Mouse (Mus musculus): Measurements from ENCODE around the gene Klhdc10. TPM values are rescaled to one million over a fixed set of nuclear protein-coding genes. Genes with fewer than 3 reads are reported as not detected.

The Klhdc10 gene
- polyA plus RNA-seq, 1 experiment from 2014 or later: 36.9 TPM

DNA sequence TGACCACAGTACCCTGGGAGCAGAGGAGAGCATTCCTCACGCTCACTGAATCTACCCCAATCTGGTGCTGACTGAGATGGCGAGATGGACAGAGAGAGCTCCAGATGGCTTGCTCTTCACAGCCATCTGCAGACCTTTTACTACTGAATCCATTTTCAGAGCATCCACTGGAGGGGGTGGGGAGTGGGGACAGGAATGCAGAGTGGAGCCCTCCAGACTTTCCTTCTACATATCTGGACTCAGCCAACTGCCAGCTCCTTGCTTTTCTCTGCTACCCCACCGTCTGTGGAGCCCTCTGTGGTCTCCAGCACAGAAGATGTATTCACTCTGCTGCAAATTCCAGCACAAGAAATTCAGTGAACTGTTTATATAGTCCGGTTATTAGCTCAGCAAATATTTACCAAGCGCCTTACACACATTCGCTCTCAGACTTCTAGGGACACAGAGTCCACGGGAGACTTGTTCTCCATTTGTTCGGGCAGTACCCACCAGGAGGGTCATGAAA is 75.6 kb downstream of the Klhdc10 start:
- peaks cover 9% of the 10 kb centered on the region; the same call in 1 of the 2 replicates for H3K36me3 ChIP-seq
- H3K27ac ChIP-seq (replicated peaks): no peak overlapping the region
- H3K9ac ChIP-seq: no peak overlapping the region
- no peak overlapping the region for H3K4me2 ChIP-seq
- peaks cover 6% of the 10 kb centered on the region; the same call in 1 of the 2 replicates for H3K4me1 ChIP-seq (replicated peaks)
- peak; percentile 34; the same call in 1 of the 2 replicates for ATAC-seq (ENCODE audit: low FRiP score, low read depth)
- H3K9me3 ChIP-seq: no peaks in the 10 kb centered on the region
- no peak overlapping the region for H3K4me3 ChIP-seq
- H3K27me3 ChIP-seq: no peaks in the 10 kb centered on the region
- 78% methylated on average over 8 of the region's 8 CpGs for WGBS

DNA sequence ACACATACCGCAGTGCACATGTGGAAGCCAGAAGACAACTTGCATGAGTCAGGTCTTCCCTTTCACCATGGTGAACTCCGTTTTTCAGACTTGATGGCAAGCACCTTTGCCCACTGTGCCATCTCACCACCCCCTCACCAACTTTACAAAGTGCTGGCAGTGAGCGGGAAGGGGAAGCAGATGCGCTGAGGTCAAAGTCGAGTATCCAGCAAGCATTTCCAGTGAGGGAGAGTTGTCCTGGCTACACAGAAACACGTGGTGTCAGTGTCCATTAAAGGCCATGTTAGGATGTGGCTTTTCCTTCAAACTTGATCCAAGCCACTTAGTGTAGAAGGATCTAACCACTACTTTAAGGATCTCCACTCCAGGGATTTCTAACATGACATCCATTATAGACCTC is 76.1 kb downstream of the Klhdc10 start:
- Histone ChIP-seq H3K27ac (replicated peaks) (no peak overlapping the region), H3K4me1 (replicated peaks) (peaks cover 6% of the 10 kb centered on the region; the same call in 1 of the 2 replicates), H3K4me3 (no peak overlapping the region), H3K27me3 (no peaks in the 10 kb centered on the region), H3K4me2 (no peak overlapping the region), H3K36me3 (peaks cover 9% of the 10 kb centered on the region; the same call in 1 of the 2 replicates), H3K9ac (no peak overlapping the region), H3K9me3 (no peaks in the 10 kb centered on the region)
- WGBS: 89% methylated on average over 6 of the region's 6 CpGs
- ATAC-seq (ENCODE audit: low FRiP score, low read depth): no peak

DNA sequence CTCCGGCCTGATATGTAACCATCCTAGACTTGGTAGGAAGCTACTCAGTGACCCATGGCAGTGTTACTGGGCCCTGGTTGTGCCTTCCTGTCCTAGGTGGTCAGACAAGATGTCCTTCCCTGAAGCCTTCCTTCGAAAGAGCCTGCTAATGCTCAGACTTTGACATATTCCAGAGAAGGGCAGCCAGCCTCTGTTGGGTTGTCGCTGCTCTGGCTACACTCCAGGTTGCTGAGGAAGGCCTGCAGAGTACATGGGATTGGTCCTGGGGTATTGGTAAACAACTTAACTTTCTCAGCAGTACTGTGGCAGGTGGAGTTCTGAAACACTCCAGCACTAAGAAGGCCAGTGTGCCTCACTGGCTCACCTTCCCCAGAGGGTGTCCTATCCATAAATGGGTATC is 77.8 kb downstream of the Klhdc10 start:
- H3K36me3 ChIP-seq: peaks cover 14% of the 10 kb centered on the region
- no peak for ATAC-seq (ENCODE audit: low FRiP score, low read depth)

DNA sequence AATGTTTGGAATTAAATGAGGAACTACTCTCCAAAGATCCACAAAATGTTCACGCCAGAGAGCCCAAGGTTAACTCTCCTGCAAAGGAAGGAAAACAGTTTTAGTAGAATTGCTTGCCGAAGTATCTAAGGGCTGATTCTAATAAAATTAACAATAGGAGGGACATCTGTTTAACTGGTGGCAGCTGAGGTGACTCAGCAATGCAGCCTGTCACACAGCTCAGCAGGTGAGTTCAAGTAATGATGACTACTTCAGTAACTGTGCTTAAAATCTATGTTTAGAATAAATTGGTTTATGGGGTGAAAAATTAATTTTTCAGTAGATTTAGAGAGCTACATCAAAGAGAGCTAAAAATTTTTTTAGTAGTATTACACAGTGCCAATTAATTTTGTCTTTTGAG is 81.2 kb downstream of the Klhdc10 start:
- no peak overlapping the region for H3K9ac ChIP-seq
- H3K4me2 ChIP-seq: no peak overlapping the region
- no peak overlapping the region for H3K4me3 ChIP-seq
- H3K36me3 ChIP-seq: peaks cover 30% of the 10 kb centered on the region
- 82% methylated on average over 2 of the region's 2 CpGs for WGBS
- H3K27me3 ChIP-seq: no peaks in the 10 kb centered on the region
- no peaks in the 10 kb centered on the region for H3K9me3 ChIP-seq
- ATAC-seq (ENCODE audit: low FRiP score, low read depth): no peak
- peaks cover 6% of the 10 kb centered on the region; the same call in 1 of the 2 replicates for H3K4me1 ChIP-seq (replicated peaks)
- H3K27ac ChIP-seq (replicated peaks): no peak overlapping the region

More for the DNA sequence above, 77.8 kb downstream of the Klhdc10 start:
- Histone ChIP-seq H3K27me3 (no peaks in the 10 kb centered on the region), H3K9me3 (no peaks in the 10 kb centered on the region), H3K9ac (no peak overlapping the region), H3K4me2 (no peak overlapping the region), H3K4me3 (no peak overlapping the region), H3K4me1 (replicated peaks) (peaks cover 6% of the 10 kb centered on the region; the same call in 1 of the 2 replicates), H3K27ac (replicated peaks) (no peak overlapping the region)
- 94% methylated on average over 3 of the region's 3 CpGs for WGBS

DNA sequence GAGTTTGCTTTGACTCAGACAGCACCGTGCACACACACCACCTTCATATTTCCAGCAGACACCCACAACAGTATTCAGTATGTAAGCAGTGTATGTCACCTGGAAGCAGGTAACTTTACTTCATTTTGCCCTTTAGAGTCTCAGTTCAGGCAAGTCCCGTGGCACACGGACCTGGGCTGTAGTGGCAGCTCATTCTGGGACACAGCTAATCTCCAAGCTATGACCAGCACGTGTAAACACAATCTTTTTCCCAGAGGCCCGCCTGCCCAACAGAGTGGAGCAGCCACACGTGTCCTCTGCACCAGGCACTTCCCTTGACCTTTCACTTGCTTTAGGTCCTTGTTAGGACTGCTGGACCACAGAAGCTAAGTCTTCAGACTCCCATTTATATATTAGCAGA is 84.8 kb downstream of the Klhdc10 start:
- Histone ChIP-seq H3K4me2 (no peak overlapping the region), H3K27me3 (no peaks in the 10 kb centered on the region), H3K9ac (no peak overlapping the region), H3K4me1 (replicated peaks) (no peaks in the 10 kb centered on the region), H3K9me3 (no peaks in the 10 kb centered on the region), H3K27ac (replicated peaks) (no peak overlapping the region), H3K4me3 (no peak overlapping the region), H3K36me3 (peaks cover 36% of the 10 kb centered on the region)
- WGBS: 89% methylated on average over 6 of the region's 6 CpGs
- ATAC-seq (ENCODE audit: low FRiP score, low read depth): no peak

DNA sequence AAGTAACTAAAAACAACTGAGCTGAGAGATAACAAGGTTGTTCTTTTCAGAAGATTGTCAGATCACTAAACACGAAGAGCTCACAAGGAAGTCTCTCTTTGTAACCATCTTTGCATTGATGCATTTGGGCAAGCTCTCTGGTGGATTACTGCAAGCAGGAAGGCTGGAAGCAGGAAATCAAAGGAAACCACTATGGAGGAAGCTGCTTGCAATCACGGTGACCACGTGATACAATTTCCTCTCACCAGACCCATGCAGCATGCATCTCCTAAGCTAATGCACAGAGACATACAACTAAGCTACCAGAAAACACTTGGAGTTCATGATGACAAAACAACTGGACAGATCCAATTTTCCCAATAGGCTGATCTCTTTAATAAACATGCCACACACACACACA is 97.4 kb downstream of the Klhdc10 start:
- WGBS: 87% methylated on average over 3 of the region's 3 CpGs
- no peak overlapping the region for H3K27ac ChIP-seq (replicated peaks)

More for the DNA sequence above, 97.4 kb downstream of the Klhdc10 start:
- Histone ChIP-seq H3K36me3 (peaks cover 16% of the 10 kb centered on the region), H3K9ac (no peak overlapping the region), H3K9me3 (no peaks in the 10 kb centered on the region), H3K4me1 (replicated peaks) (no peaks in the 10 kb centered on the region), H3K4me3 (no peak overlapping the region), H3K27me3 (no peaks in the 10 kb centered on the region), H3K4me2 (no peak overlapping the region)
- no peak for ATAC-seq (ENCODE audit: low FRiP score, low read depth)

Other genes starting within 250 kb of the Klhdc10 start
- gene Ube2h, start 97.3 kb upstream of the Klhdc10 start, polyA plus RNA-seq (2015; fragmentation: Nextera tagmentation; extraction: Ambion mirVana): 57.1 and 59.5 TPM in 2 replicates
- gene Zc3hc1, start 10.8 kb upstream of the Klhdc10 start, polyA plus RNA-seq (2015; fragmentation: Nextera tagmentation; extraction: Ambion mirVana): 61.1 and 61.3 TPM in 2 replicates
- 25.4 and 30.3 TPM in 2 replicates for gene Tmem209, start 107.9 kb downstream of the Klhdc10 start, polyA plus RNA-seq (2015; fragmentation: Nextera tagmentation; extraction: Ambion mirVana)
- gene Ssmem1, start 108.0 kb downstream of the Klhdc10 start, polyA plus RNA-seq (2015; fragmentation: Nextera tagmentation; extraction: Ambion mirVana): 0.22 TPM in 1 of 2 replicates, not detected in the other
- gene Cpa2, start 139.7 kb downstream of the Klhdc10 start, polyA plus RNA-seq (2015; fragmentation: Nextera tagmentation; extraction: Ambion mirVana): 7.3 and 8.5 TPM in 2 replicates
- gene Cpa4, start 166.5 kb downstream of the Klhdc10 start, polyA plus RNA-seq (2015; fragmentation: Nextera tagmentation; extraction: Ambion mirVana): 0.52 and 0.96 TPM in 2 replicates
- not detected in 2 replicates for gene Cpa5, start 209.1 kb downstream of the Klhdc10 start, polyA plus RNA-seq (2015; fragmentation: Nextera tagmentation; extraction: Ambion mirVana)
- gene Cpa1, start 237.3 kb downstream of the Klhdc10 start, polyA plus RNA-seq (2015; fragmentation: Nextera tagmentation; extraction: Ambion mirVana): 0.73 and 1.0 TPM in 2 replicates